Mouse (Mus musculus): Measurements from ENCODE around the gene Fam234a. TPM values are rescaled to one million over a fixed set of nuclear protein-coding genes. Genes with fewer than 3 reads are reported as not detected.
"Not testable (repeated sequence)": the region's sequence is repeated elsewhere in the genome, so short reads cannot be mapped to it uniquely, and the experiment has no call there.

The Fam234a gene
- polyA plus RNA-seq, 1 experiment from 2014 or later, result 56.2 TPM

- no peak for ATAC-seq (ENCODE audit: insufficient number of reproducible peaks, low FRiP score, low TSS enrichment, low read depth)
- Histone ChIP-seq H3K36me3 (peaks cover 12% of the 10 kb centered on the region), H3K4me3 (replicated peaks) (no peak overlapping the region)
Observed at GRCm38 (mm10) chr17:26201998-26202397, 42.0 kb downstream of the Fam234a start.

GRCm38 (mm10) chr17:26200831-26201705 is 43.0 kb downstream of the Fam234a start:
- WGBS, result 1% methylated on average over 87 of the region's 92 CpGs

More at GRCm38 (mm10) chr17:26201998-26202397, 42.0 kb downstream of the Fam234a start:
- peaks cover 44% of the 10 kb centered on the region for H3K27me3 ChIP-seq
- no peak overlapping the region for H3K27ac ChIP-seq (replicated peaks)
- no peak overlapping the region; the same call in 1 of the 2 replicates for H3K4me2 ChIP-seq (replicated peaks)
- peaks cover 29% of the 10 kb centered on the region for H3K4me1 ChIP-seq
- H3K9me3 ChIP-seq (replicated peaks), result no peaks in the 10 kb centered on the region
- H3K9ac ChIP-seq, result no peak overlapping the region

GRCm38 (mm10) chr17:26198892-26199291 is 45.1 kb downstream of the Fam234a start, which contains the start of gene Pdia2:
Gene Pdia2 (minus strand): TSS chr17:26199087.
- H3K4me2 ChIP-seq (replicated peaks), result no peak within 1 kb of the TSS
- H3K4me1 ChIP-seq, result peaks cover 29% of the 10 kb centered on the region
- WGBS, result 76% methylated on average over 4 of the region's 4 CpGs
- no peak within 1 kb of the TSS for H3K9ac ChIP-seq
- peaks cover 42% of the 10 kb centered on the region for H3K36me3 ChIP-seq
- ATAC-seq (ENCODE audit: insufficient number of reproducible peaks, low FRiP score, low TSS enrichment, low read depth), result no peak
- no peak within 1 kb of the TSS for H3K27ac ChIP-seq (replicated peaks)
- no peak within 1 kb of the TSS for H3K4me3 ChIP-seq (replicated peaks)
- peaks cover 44% of the 10 kb centered on the region for H3K27me3 ChIP-seq
- H3K9me3 ChIP-seq (replicated peaks), result no peaks in the 10 kb centered on the region

More at GRCm38 (mm10) chr17:26200831-26201705, 43.0 kb downstream of the Fam234a start:
- Histone ChIP-seq H3K9ac (peak overlapping the region; percentile 27), H3K27me3 (peaks cover 44% of the 10 kb centered on the region), H3K4me2 (replicated peaks) (peak overlapping the region; percentile 98), H3K4me3 (replicated peaks) (peak overlapping the region; percentile 58), H3K36me3 (peaks cover 21% of the 10 kb centered on the region), H3K9me3 (replicated peaks) (no peaks in the 10 kb centered on the region), H3K27ac (replicated peaks) (0 out of 2 replicates have a peak overlapping the region, but pooled peaks have one; percentile 39), H3K4me1 (peaks cover 29% of the 10 kb centered on the region)
- ATAC-seq (ENCODE audit: insufficient number of reproducible peaks, low FRiP score, low TSS enrichment, low read depth), result peak; percentile 48

GRCm38 (mm10) chr17:26192481-26193190 is 51.4 kb downstream of the Fam234a start:
- H3K36me3 ChIP-seq, result peaks cover 93% of the 10 kb centered on the region
- H3K27ac ChIP-seq (replicated peaks), result no peak overlapping the region
- H3K4me3 ChIP-seq (replicated peaks), result no peak overlapping the region
- H3K27me3 ChIP-seq, result no peaks in the 10 kb centered on the region
- H3K4me2 ChIP-seq (replicated peaks), result no peak overlapping the region
- no peak overlapping the region for H3K9ac ChIP-seq
- H3K9me3 ChIP-seq (replicated peaks), result no peaks in the 10 kb centered on the region
- no peaks in the 10 kb centered on the region for H3K4me1 ChIP-seq
- 98% methylated on average over 15 of the region's 15 CpGs for WGBS
- ATAC-seq (ENCODE audit: insufficient number of reproducible peaks, low FRiP score, low TSS enrichment, low read depth), result no peak

GRCm38 (mm10) chr17:26191486-26191885 is 52.6 kb downstream of the Fam234a start:
- not testable (repeated sequence) for H3K4me1 ChIP-seq

GRCm38 (mm10) chr17:26188091-26188805 is 55.8 kb downstream of the Fam234a start:
- H3K4me1 ChIP-seq, result no peaks in the 10 kb centered on the region
- no peak overlapping the region for H3K9ac ChIP-seq
- no peak overlapping the region for H3K4me2 ChIP-seq (replicated peaks)
- no peaks in the 10 kb centered on the region for H3K9me3 ChIP-seq (replicated peaks)
- no peak for ATAC-seq (ENCODE audit: insufficient number of reproducible peaks, low FRiP score, low TSS enrichment, low read depth)
- no peak overlapping the region for H3K4me3 ChIP-seq (replicated peaks)
- 95% methylated on average over 11 of the region's 11 CpGs for WGBS
- H3K36me3 ChIP-seq, result peaks cover 91% of the 10 kb centered on the region
- H3K27me3 ChIP-seq, result no peaks in the 10 kb centered on the region
- H3K27ac ChIP-seq (replicated peaks), result no peak overlapping the region

More at GRCm38 (mm10) chr17:26191486-26191885, 52.6 kb downstream of the Fam234a start:
- not testable (repeated sequence) for H3K4me2 ChIP-seq (replicated peaks); H3K27me3 ChIP-seq; ATAC-seq (ENCODE audit: insufficient number of reproducible peaks, low FRiP score, low TSS enrichment, low read depth); H3K4me3 ChIP-seq (replicated peaks); H3K9me3 ChIP-seq (replicated peaks); H3K27ac ChIP-seq (replicated peaks); H3K9ac ChIP-seq
- WGBS, result 94% methylated on average over 7 of the region's 7 CpGs
- H3K36me3 ChIP-seq, result peaks cover 93% of the 10 kb centered on the region

- H3K27ac ChIP-seq (replicated peaks), result no peak overlapping the region
- no peak overlapping the region for H3K4me2 ChIP-seq (replicated peaks)
- H3K4me1 ChIP-seq, result no peaks in the 10 kb centered on the region
- WGBS, result 99% methylated on average over 5 of the region's 5 CpGs
- no peak for ATAC-seq (ENCODE audit: insufficient number of reproducible peaks, low FRiP score, low TSS enrichment, low read depth)
- H3K36me3 ChIP-seq, result peaks cover 92% of the 10 kb centered on the region
- H3K9me3 ChIP-seq (replicated peaks), result no peaks in the 10 kb centered on the region
- H3K27me3 ChIP-seq, result no peaks in the 10 kb centered on the region
- no peak overlapping the region for H3K4me3 ChIP-seq (replicated peaks)
- H3K9ac ChIP-seq, result no peak overlapping the region
Observed at GRCm38 (mm10) chr17:26187592-26187991, 56.5 kb downstream of the Fam234a start.

- Histone ChIP-seq H3K27ac (replicated peaks) (no peak overlapping the region), H3K4me2 (replicated peaks) (no peak overlapping the region), H3K9ac (no peak overlapping the region), H3K4me1 (no peaks in the 10 kb centered on the region), H3K36me3 (peaks cover 58% of the 10 kb centered on the region), H3K9me3 (replicated peaks) (no peaks in the 10 kb centered on the region), H3K27me3 (no peaks in the 10 kb centered on the region), H3K4me3 (replicated peaks) (no peak overlapping the region)
- 94% methylated on average over 3 of the region's 3 CpGs for WGBS
- ATAC-seq (ENCODE audit: insufficient number of reproducible peaks, low FRiP score, low TSS enrichment, low read depth), result no peak
Observed at GRCm38 (mm10) chr17:26181179-26181578, 62.9 kb downstream of the Fam234a start.

- Histone ChIP-seq H3K36me3 (peaks cover 53% of the 10 kb centered on the region), H3K4me3 (replicated peaks) (no peak overlapping the region)
Observed at GRCm38 (mm10) chr17:26178611-26179010, 65.4 kb downstream of the Fam234a start.

GRCm38 (mm10) chr17:26175248-26175647 is 68.8 kb downstream of the Fam234a start:
- H3K4me1 ChIP-seq; H3K4me2 ChIP-seq (replicated peaks); ATAC-seq (ENCODE audit: insufficient number of reproducible peaks, low FRiP score, low TSS enrichment, low read depth); H3K27me3 ChIP-seq; H3K9me3 ChIP-seq (replicated peaks); H3K27ac ChIP-seq (replicated peaks); H3K4me3 ChIP-seq (replicated peaks); H3K9ac ChIP-seq: not testable (repeated sequence)
- WGBS, result 75% methylated on average over 2 of the region's 2 CpGs
- peaks cover 38% of the 10 kb centered on the region for H3K36me3 ChIP-seq

More at GRCm38 (mm10) chr17:26178611-26179010, 65.4 kb downstream of the Fam234a start:
- no peak overlapping the region for H3K27ac ChIP-seq (replicated peaks)
- no peaks in the 10 kb centered on the region for H3K9me3 ChIP-seq (replicated peaks)
- ATAC-seq (ENCODE audit: insufficient number of reproducible peaks, low FRiP score, low TSS enrichment, low read depth), result no peak
- H3K27me3 ChIP-seq, result no peaks in the 10 kb centered on the region
- H3K9ac ChIP-seq, result no peak overlapping the region
- no peak overlapping the region for H3K4me2 ChIP-seq (replicated peaks)
- H3K4me1 ChIP-seq, result no peaks in the 10 kb centered on the region

GRCm38 (mm10) chr17:26168039-26168438 is 76.0 kb downstream of the Fam234a start:
- H3K27me3 ChIP-seq, result no peaks in the 10 kb centered on the region
- WGBS, result 84% methylated on average over 2 of the region's 2 CpGs
- no peak overlapping the region for H3K4me2 ChIP-seq (replicated peaks)
- 0 out of 2 replicates have a peak, but pooled peaks cover 2% of the 10 kb centered on the region for H3K4me1 ChIP-seq
- no peak overlapping the region for H3K9ac ChIP-seq
- peaks cover under 1% of the 10 kb centered on the region; the same call in 1 of the 2 replicates for H3K36me3 ChIP-seq
- no peak overlapping the region for H3K4me3 ChIP-seq (replicated peaks)
- ATAC-seq (ENCODE audit: insufficient number of reproducible peaks, low FRiP score, low TSS enrichment, low read depth), result no peak
- no peaks in the 10 kb centered on the region for H3K9me3 ChIP-seq (replicated peaks)
- H3K27ac ChIP-seq (replicated peaks), result no peak overlapping the region

Data from embryonic facial prominence, embryonic 15.5 days (tissue).